Mouse (Mus musculus): ENCODE measurements around the gene Bdnf.

- TF ChIP-seq CTCF (IDR thresholded peaks at IDR 0.05; ENCODE audit: low read depth, low read length) (no peak), POLR2A (IDR thresholded peaks at IDR 0.05; ENCODE audit: insufficient read depth, low read length) (no peak)
These were observed 47.6 kb upstream of the Bdnf start for GRCm38 (mm10) chr2:109626864-109627263.
